Mouse (Mus musculus) heart, postnatal 4 days (tissue): Measurements from ENCODE around the gene Cdh3. TPM values are rescaled to one million over a fixed set of nuclear protein-coding genes. Genes with fewer than 3 reads are reported as not detected.

ENCODE experiments used
- total RNA-seq, 2 experiments: library from RNA; stranded (reverse); gene quantifications; 2 replicates each; pipeline ENCODE4 v1.2.3; 2021

Gene Cdh3
- total RNA-seq, 2 experiments from 2014 or later = 8.1 to 9.0 TPM

Other genes starting within 250 kb of the Cdh3 start
- gene Smpd3, start 172.9 kb upstream of the Cdh3 start, total RNA-seq = 1 to 10 TPM; 5.2 to 6.7 TPM
- 10 to 100 TPM; 12.4 to 13.1 TPM for gene Zfp90, start 95.6 kb upstream of the Cdh3 start, total RNA-seq
- not detected for gene 6030452D12Rik, start 10.4 kb upstream of the Cdh3 start, total RNA-seq
- 100 to 1,000 TPM; 125 to 128 TPM for gene Gm10073, start 62.6 kb downstream of the Cdh3 start, total RNA-seq
- gene Cdh1, start 92.5 kb downstream of the Cdh3 start, total RNA-seq = under 1 TPM; 0.10 to 0.23 TPM
- 10 to 100 TPM; 10.4 to 10.5 TPM for gene Tango6, start 172.2 kb downstream of the Cdh3 start, total RNA-seq